Mouse (Mus musculus) WW6 (cell line): ENCODE data around the gene Pbxip1.

Experiments used
- DNase-seq: peaks from one replicate; pipeline ENCODE4 v3.0.0-alpha.2; 2013; ENCODE audit warnings: low read depth, low spot score

Gene Pbxip1

DNA sequence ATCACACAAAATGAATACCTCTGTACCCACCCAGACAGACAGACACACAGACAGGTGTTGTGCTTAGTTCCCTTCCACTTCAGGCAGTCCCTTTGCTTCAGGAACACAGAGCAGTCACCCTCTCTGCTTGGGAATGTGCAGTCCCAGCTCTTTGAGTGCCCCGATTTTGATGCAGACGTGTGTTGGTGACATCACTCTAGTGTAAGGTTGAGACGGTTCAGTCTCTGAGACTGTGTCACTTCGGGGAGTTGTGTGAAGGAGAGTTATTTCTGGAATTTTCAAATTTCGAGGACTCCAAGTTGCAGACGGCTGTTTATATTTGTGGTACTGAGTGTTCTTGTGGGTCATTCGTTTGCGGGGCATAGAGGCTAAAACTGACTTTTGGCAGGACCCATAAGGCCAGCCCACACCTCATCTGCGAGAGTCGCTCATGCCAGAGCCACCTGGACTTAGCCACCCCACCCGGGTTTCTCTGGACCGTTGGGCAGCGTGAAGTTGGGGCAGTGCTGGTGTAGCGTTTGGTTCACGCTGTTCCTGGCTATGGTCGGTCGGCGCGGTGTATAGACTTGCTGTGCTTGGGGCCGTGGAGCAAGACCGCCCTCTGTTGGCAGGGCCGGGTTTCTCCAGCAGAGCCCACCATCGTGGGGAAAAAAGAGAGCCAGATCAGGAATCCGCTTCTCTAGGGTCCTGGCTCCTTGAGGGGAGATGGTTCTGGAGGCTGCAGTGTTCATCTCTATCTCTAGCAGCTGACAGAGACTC, 48.4 kb downstream of the Pbxip1 start:
- peak; percentile 77 for DNase-seq

GRCm38 (mm10) chr3:89486111-89486510, 49.6 kb downstream of the Pbxip1 start:
- DNase-seq: no peak

GRCm38 (mm10) chr3:89486916-89487702, 50.6 kb downstream of the Pbxip1 start:
- no peak for DNase-seq

- DNase-seq: no peak
These were observed 54.3 kb downstream of the Pbxip1 start for GRCm38 (mm10) chr3:89490790-89491189.

DNA sequence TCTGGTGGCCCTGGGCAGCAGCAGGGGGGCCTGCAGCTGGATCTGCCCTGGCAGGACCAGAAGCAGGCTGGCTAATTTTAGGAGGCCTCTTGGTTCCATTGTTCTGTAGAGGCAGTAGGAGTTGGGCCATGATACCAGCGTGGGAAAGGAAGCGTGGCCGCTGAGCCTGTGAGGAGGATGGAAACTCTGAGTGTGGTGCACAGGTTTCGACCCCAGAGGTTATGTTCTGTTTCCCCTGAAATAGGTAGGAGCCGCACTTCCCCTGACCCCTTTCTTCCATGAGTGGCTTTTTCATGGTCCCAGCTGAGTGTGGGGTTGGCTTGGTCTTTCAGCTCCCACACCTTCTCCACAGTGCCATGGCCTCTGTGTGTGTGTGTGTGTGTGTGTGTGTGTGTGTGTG, 55.1 kb downstream of the Pbxip1 start:
- DNase-seq: no peak

DNA sequence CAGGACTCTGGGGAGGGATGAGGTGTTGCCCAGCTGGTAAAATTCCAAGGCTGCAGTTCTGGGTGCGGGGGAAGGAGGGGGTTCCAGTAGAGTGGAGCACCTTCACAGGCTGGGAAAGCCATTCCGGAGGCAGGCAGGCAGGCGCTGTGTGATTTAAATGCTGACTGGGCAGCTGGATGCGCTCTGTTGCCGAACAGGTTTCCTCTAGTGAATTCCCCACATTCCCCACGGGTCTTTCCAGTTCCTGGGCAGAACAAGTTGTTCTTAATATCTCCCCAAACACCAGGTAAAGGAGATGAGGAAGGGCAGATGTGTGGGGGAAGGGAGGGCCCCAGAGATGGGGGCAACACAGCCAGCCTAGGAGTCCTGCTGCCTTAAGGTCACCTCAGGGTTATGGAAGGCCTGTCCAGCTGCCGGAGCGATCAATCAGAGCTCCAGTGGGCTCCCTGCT, 56.2 kb downstream of the Pbxip1 start:
- no peak for DNase-seq

GRCm38 (mm10) chr3:89494630-89495029, 58.1 kb downstream of the Pbxip1 start:
- DNase-seq: no peak

- no peak for DNase-seq
These were observed 59.9 kb downstream of the Pbxip1 start for GRCm38 (mm10) chr3:89496366-89496765.

- no peak for DNase-seq
These were observed 63.2 kb downstream of the Pbxip1 start for GRCm38 (mm10) chr3:89499696-89500095.
